Mouse (Mus musculus) left cerebral cortex, postnatal 36 days (tissue): ENCODE data around the gene Ms4a15. TPM values are rescaled to one million over a fixed set of nuclear protein-coding genes. Genes with fewer than 3 reads are reported as not detected.

Source experiments
- DNase-seq, 2 experiments: peaks; one replicate each; pipeline ENCODE4 v3.0.0; 2021 to 2022; ENCODE audit warnings: low spot score in 2 of 2, mixed read lengths in 1 of 2
- intact Hi-C: fragments of 180-260 bp; cut with DNase I; formaldehyde crosslinking; loops from one replicate; pipeline ENCODE4 v1.15.1; 2025
- total RNA-seq, 2 experiments: library from RNA; stranded (reverse); gene quantifications; 2 replicates each; pipeline ENCODE4 v1.2.3; 2021

The Ms4a15 gene
- total RNA-seq, 2 experiments from 2014 or later: 0.39 TPM; not detected in 1

DNA sequence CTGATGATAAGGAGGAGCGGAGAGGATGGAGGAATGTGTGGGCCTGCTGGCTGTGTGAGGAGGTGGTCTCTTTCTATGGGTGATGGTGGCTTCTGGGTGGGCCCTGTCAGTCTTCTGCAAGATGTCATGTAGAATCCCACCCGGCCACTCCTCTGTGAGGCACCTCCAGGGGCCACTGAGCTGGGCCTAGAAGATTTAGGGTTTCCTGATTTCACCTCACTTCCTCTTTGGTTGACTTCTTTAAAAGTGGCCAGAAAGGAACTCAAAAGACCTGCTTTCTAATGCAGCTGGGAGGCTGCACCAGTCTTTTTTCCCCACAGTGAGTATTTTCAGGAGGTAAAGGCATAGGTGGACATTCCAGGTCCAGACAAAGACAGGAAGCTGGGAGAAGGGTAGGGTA, 62.4 kb downstream of the Ms4a15 start:
- intact Hi-C loops: no loop called here
- no peak for DNase-seq

Other genes with a start within 250 kb of the Ms4a15 start
- gene Cd6, start 163.2 kb downstream of the Ms4a15 start, total RNA-seq: 1 to 10 TPM; 2.9 to 3.1 TPM
- gene Slc15a3, start 153.5 kb downstream of the Ms4a15 start, total RNA-seq: 1 to 10 TPM in 1 of 2 experiments, under 1 TPM in 1; 0.86 to 1.7 TPM
- gene Tmem132a, start 123.3 kb downstream of the Ms4a15 start, total RNA-seq: 100 to 1,000 TPM; 277 to 369 TPM
- 10 to 100 TPM; 40.0 to 49.9 TPM for gene Tmem109, start 111.2 kb downstream of the Ms4a15 start, total RNA-seq
- 100 to 1,000 TPM; 207 to 213 TPM for gene Prpf19, start 98.0 kb downstream of the Ms4a15 start, total RNA-seq
- gene Zp1, start 72.6 kb downstream of the Ms4a15 start, total RNA-seq: not detected
- under 1 TPM in 1 of 2 experiments, not detected in 1; 0.20 TPM for gene Ptgdr2, start 56.1 kb downstream of the Ms4a15 start, total RNA-seq
- gene Ccdc86, start 44.0 kb downstream of the Ms4a15 start, total RNA-seq: 1 to 10 TPM; 8.2 to 9.1 TPM
- gene Ms4a10, start 18.6 kb downstream of the Ms4a15 start, total RNA-seq: not detected
- not detected for gene Ms4a18, start 24.8 kb upstream of the Ms4a15 start, total RNA-seq
- not detected for gene Ms4a8a, start 87.9 kb upstream of the Ms4a15 start, total RNA-seq
- gene 1700017D01Rik, start 137.6 kb upstream of the Ms4a15 start, total RNA-seq: not detected
- not detected for gene 1700025F22Rik, start 172.1 kb upstream of the Ms4a15 start, total RNA-seq
- gene Ms4a13, start 203.5 kb upstream of the Ms4a15 start, total RNA-seq: not detected
- not detected for gene Ms4a12, start 239.2 kb upstream of the Ms4a15 start, total RNA-seq